Mouse (Mus musculus): ENCODE results near the gene Gm11938. TPM values are rescaled to one million over a fixed set of nuclear protein-coding genes. Genes with fewer than 3 reads are reported as not detected.
A peak's percentile ranks its signal among the peaks of the same experiment; 100 is the strongest.

Gene Gm11938
- polyA plus RNA-seq, 1 experiment, result not detected

- H3K4me3 ChIP-seq (ENCODE audit: insufficient read depth, low read length), result no peak overlapping the region
- no peak for TF ChIP-seq POLR2A (IDR thresholded peaks at IDR 0.05; ENCODE audit: low read depth, low read length)
- no peak for TF ChIP-seq CTCF (IDR thresholded peaks at IDR 0.05; ENCODE audit: borderline replicate concordance, insufficient read depth, low read length)
- peaks cover 4% of the 10 kb centered on the region for H3K4me1 ChIP-seq (ENCODE audit: control insufficient read depth, insufficient read depth, low read length)
- peak overlapping the region; percentile 98 for H3K27ac ChIP-seq (ENCODE audit: insufficient read depth, low read length)
Observed at GRCm38 (mm10) chr11:99581051-99581450, 22.1 kb downstream of the Gm11938 start.

- peak within 1 kb of the TSS; percentile 98 for H3K27ac ChIP-seq (ENCODE audit: insufficient read depth, low read length)
- no peak within 1 kb of the TSS for H3K4me3 ChIP-seq (ENCODE audit: insufficient read depth, low read length)
- peaks cover 4% of the 10 kb centered on the region for H3K4me1 ChIP-seq (ENCODE audit: control insufficient read depth, insufficient read depth, low read length)
- TF ChIP-seq POLR2A (IDR thresholded peaks at IDR 0.05; ENCODE audit: low read depth, low read length) (no peak), CTCF (IDR thresholded peaks at IDR 0.05; ENCODE audit: borderline replicate concordance, insufficient read depth, low read length) (no peak)
Observed at GRCm38 (mm10) chr11:99580636-99581035, 22.5 kb downstream of the Gm11938 start, which contains the start of gene Krtap1-5. Krtap1-5 (minus strand) TSS chr11:99581016.

GRCm38 (mm10) chr11:99574106-99574505 is 29.0 kb downstream of the Gm11938 start:
- H3K27ac ChIP-seq (ENCODE audit: insufficient read depth, low read length), result no peak overlapping the region
- TF ChIP-seq CTCF (IDR thresholded peaks at IDR 0.05; ENCODE audit: borderline replicate concordance, insufficient read depth, low read length), result 0 out of 2 replicates have a peak, but pooled peaks have one; percentile 46
- no peak for TF ChIP-seq POLR2A (IDR thresholded peaks at IDR 0.05; ENCODE audit: low read depth, low read length)

DNA sequence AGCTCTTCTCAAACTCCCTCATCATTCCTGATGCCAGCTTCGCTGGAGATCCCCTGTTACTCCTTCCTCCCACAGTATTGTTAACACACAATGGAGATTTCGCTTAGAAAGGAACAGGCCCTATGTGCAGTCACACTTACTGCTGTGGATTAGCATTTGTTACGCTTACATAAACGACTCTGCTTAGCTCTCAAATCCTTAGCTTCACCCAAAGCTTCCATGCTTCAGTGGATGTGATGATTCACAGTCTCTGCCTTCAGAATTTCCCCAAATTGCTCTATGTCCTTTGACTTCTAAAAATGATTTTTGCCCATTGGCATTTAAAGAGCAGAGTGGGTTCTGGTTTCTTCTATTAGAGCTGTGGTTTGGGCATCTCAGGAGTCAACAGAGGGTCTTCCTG is 29.9 kb downstream of the Gm11938 start:
- Histone ChIP-seq H3K4me3 (ENCODE audit: insufficient read depth, low read length) (no peak overlapping the region), H3K4me1 (ENCODE audit: control insufficient read depth, insufficient read depth, low read length) (peaks cover under 1% of the 10 kb centered on the region; the same call in 1 of the 2 replicates), H3K27ac (ENCODE audit: insufficient read depth, low read length) (peak overlapping the region; percentile 81)
- TF ChIP-seq POLR2A (IDR thresholded peaks at IDR 0.05; ENCODE audit: low read depth, low read length) (no peak), CTCF (IDR thresholded peaks at IDR 0.05; ENCODE audit: borderline replicate concordance, insufficient read depth, low read length) (no peak)

More at GRCm38 (mm10) chr11:99574106-99574505, 29.0 kb downstream of the Gm11938 start:
- Histone ChIP-seq H3K4me1 (ENCODE audit: control insufficient read depth, insufficient read depth, low read length) (peaks cover 2% of the 10 kb centered on the region; the same call in 1 of the 2 replicates), H3K4me3 (ENCODE audit: insufficient read depth, low read length) (no peak overlapping the region)

GRCm38 (mm10) chr11:99566530-99566929 is 36.6 kb downstream of the Gm11938 start, which contains the start of gene Krtap3-1:
Krtap3-1 (minus strand) TSS chr11:99566630.
- Histone ChIP-seq H3K4me1 (ENCODE audit: control insufficient read depth, insufficient read depth, low read length) (peaks cover 4% of the 10 kb centered on the region; the same call in 1 of the 2 replicates), H3K4me3 (ENCODE audit: insufficient read depth, low read length) (no peak within 1 kb of the TSS), H3K27ac (ENCODE audit: insufficient read depth, low read length) (no peak within 1 kb of the TSS)
- no peak for TF ChIP-seq POLR2A (IDR thresholded peaks at IDR 0.05; ENCODE audit: low read depth, low read length)
- TF ChIP-seq CTCF (IDR thresholded peaks at IDR 0.05; ENCODE audit: borderline replicate concordance, insufficient read depth, low read length), result no peak

DNA sequence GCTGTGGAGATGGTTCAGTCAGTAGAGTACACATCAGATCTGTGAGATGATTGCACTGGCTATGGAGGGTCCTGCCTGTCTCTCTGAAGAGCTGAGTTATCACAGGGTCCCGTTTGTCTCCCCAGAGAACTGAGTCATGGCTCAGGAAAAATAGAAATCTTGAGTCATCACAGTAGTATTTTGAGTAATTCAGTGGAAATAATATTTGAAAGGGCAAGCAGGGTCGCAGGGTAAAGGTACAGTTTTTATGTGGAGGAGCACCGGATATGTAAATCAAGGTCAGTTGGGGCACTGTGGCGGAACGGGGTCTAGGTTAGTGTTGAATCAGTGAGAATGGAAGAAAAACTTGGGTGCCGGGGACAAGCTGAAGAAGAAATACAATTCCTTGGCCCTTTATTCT is 40.5 kb downstream of the Gm11938 start:
- TF ChIP-seq CTCF (IDR thresholded peaks at IDR 0.05; ENCODE audit: borderline replicate concordance, insufficient read depth, low read length) (no peak), POLR2A (IDR thresholded peaks at IDR 0.05; ENCODE audit: low read depth, low read length) (no peak)
- Histone ChIP-seq H3K4me3 (ENCODE audit: insufficient read depth, low read length) (no peak overlapping the region), H3K27ac (ENCODE audit: insufficient read depth, low read length) (no peak overlapping the region), H3K4me1 (ENCODE audit: control insufficient read depth, insufficient read depth, low read length) (peaks cover 9% of the 10 kb centered on the region; the same call in 1 of the 2 replicates)

GRCm38 (mm10) chr11:99559366-99559765 is 43.7 kb downstream of the Gm11938 start, which contains the start of gene Gm11939:
Gm11939 (minus strand) TSS chr11:99559466.
- TF ChIP-seq CTCF (IDR thresholded peaks at IDR 0.05; ENCODE audit: borderline replicate concordance, insufficient read depth, low read length), result no peak
- TF ChIP-seq POLR2A (IDR thresholded peaks at IDR 0.05; ENCODE audit: low read depth, low read length), result no peak
- Histone ChIP-seq H3K4me1 (ENCODE audit: control insufficient read depth, insufficient read depth, low read length) (peaks cover 7% of the 10 kb centered on the region; the same call in 1 of the 2 replicates), H3K4me3 (ENCODE audit: insufficient read depth, low read length) (no peak within 1 kb of the TSS)

DNA sequence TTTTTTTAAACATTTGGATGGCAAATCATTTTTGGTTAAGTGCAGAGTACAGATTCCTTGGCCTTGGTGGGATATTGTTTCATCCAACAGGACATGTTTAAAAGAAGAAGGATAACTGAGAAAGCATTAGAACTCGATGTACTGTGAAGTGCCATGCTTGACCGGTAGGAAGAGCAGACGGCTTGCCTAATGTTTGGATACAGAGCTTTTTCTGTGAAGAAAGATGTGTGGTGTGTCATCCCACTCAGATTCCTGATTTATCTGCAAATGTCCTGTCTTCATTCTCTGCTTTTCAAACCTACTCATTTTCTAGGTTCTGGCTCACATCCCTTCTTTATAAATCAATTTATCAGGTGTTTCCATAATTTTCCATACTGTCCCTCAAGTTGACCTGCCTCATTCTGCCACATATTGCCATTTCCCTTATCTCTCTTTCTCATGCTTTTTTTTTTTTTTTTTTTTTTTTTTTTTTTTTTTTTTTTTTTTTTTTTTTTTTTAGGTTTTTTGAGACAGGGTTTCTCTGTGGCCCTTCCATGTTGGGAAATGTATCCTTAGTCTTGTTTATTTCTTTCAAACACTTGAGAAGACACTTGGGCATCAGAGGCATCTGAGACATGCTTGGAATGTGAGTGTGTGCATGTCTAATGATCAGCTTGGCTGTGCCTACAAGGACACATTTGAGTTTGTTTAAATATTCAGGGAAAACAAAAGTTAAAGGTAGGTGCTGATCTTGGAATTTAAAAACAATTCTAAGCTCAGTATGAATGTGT is 44.9 kb downstream of the Gm11938 start:
- peaks cover 9% of the 10 kb centered on the region; the same call in 1 of the 2 replicates for H3K4me1 ChIP-seq (ENCODE audit: control insufficient read depth, insufficient read depth, low read length)
- H3K4me3 ChIP-seq (ENCODE audit: insufficient read depth, low read length), result no peak overlapping the region
- TF ChIP-seq CTCF (IDR thresholded peaks at IDR 0.05; ENCODE audit: borderline replicate concordance, insufficient read depth, low read length) (no peak), POLR2A (IDR thresholded peaks at IDR 0.05; ENCODE audit: low read depth, low read length) (no peak)

More at GRCm38 (mm10) chr11:99559366-99559765, 43.7 kb downstream of the Gm11938 start, which contains the start of gene Gm11939:
- H3K27ac ChIP-seq (ENCODE audit: insufficient read depth, low read length), result no peak within 1 kb of the TSS; the same call in 1 of the 2 replicates

GRCm38 (mm10) chr11:99556753-99557152 is 46.4 kb downstream of the Gm11938 start, which contains the start of gene Krtap3-2:
Krtap3-2 (minus strand) TSS chr11:99556853.
- TF ChIP-seq POLR2A (IDR thresholded peaks at IDR 0.05; ENCODE audit: low read depth, low read length) (no peak), CTCF (IDR thresholded peaks at IDR 0.05; ENCODE audit: borderline replicate concordance, insufficient read depth, low read length) (no peak)
- H3K4me1 ChIP-seq (ENCODE audit: control insufficient read depth, insufficient read depth, low read length), result peaks cover 7% of the 10 kb centered on the region; the same call in 1 of the 2 replicates

More for the DNA sequence above, 44.9 kb downstream of the Gm11938 start:
- H3K27ac ChIP-seq (ENCODE audit: insufficient read depth, low read length), result peak overlapping the region; percentile 34; the same call in 1 of the 2 replicates

More at GRCm38 (mm10) chr11:99556753-99557152, 46.4 kb downstream of the Gm11938 start, which contains the start of gene Krtap3-2:
- Histone ChIP-seq H3K27ac (ENCODE audit: insufficient read depth, low read length) (no peak within 1 kb of the TSS), H3K4me3 (ENCODE audit: insufficient read depth, low read length) (no peak within 1 kb of the TSS)
